Mouse (Mus musculus) ovary, adult 10 weeks (tissue): Measurements from ENCODE around the gene Gm428. TPM values are rescaled to one million over a fixed set of nuclear protein-coding genes. Genes with fewer than 3 reads are reported as not detected.

ENCODE experiments used
- polyA plus RNA-seq: library from polyadenylated mRNA; stranded (reverse); fragments of 350-450 nt; fragmentation: Illumina TruSeq; extraction: RNeasy Lipid Tissue Mini Kit (QIAGEN cat#74804); gene quantifications from one replicate; pipeline ENCODE4 v1.2.3, GENCODE M21; 2014

The Gm428 gene
- not detected for polyA plus RNA-seq

GRCm38 (mm10) chr4:73683216-73683615, at the start of gene Gm428:
Gm428 (plus strand) TSS chr4:73683516.

GRCm38 (mm10) chr4:73637821-73638220, 45.5 kb upstream of the Gm428 start, which contains the start of gene Gm11236:
Gm11236 (plus strand) TSS chr4:73638121.

GRCm38 (mm10) chr4:73668054-73668453, 15.3 kb upstream of the Gm428 start, which contains the start of gene Gm11239:
Gm11239 (plus strand) TSS chr4:73668354.

Other genes starting within 250 kb of the Gm428 start
- gene Gm11238, start 75.6 kb upstream of the Gm428 start, polyA plus RNA-seq = not detected
- not detected for gene Gm11237, start 60.5 kb upstream of the Gm428 start, polyA plus RNA-seq
- not detected for gene Gm11236, start 45.4 kb upstream of the Gm428 start, polyA plus RNA-seq
- gene Gm11239, start 15.2 kb upstream of the Gm428 start, polyA plus RNA-seq = not detected
- 5.2 TPM for gene Rasef, start 107.5 kb downstream of the Gm428 start, polyA plus RNA-seq
- not detected for gene Gm11758, start 192.8 kb downstream of the Gm428 start, polyA plus RNA-seq
- not detected for gene Gm11757, start 207.6 kb downstream of the Gm428 start, polyA plus RNA-seq
- gene Gm13871, start 222.4 kb downstream of the Gm428 start, polyA plus RNA-seq = not detected
- gene Gm11756, start 237.2 kb downstream of the Gm428 start, polyA plus RNA-seq = not detected